Mouse (Mus musculus) CH12.LX (cell line): Measurements from ENCODE around the gene Kcnj6. TPM values are rescaled to one million over a fixed set of nuclear protein-coding genes. Genes with fewer than 3 reads are reported as not detected.

Experiments used
- DNase-seq: peaks from one replicate; pipeline ENCODE4 v3.0.0-alpha.2; 2013; ENCODE audit errors: extremely low read depth
- H3K27ac ChIP-seq: 2 replicates; pipeline ENCODE4 v1.5.1; 2012; ENCODE audit warnings: low read depth, mild to moderate bottlenecking, control low read depth, moderate library complexity; ENCODE audit not compliant: insufficient read depth
- H3K27me3 ChIP-seq: replicated peaks from 2 replicates; pipeline ENCODE3; 2012; ENCODE audit warnings: inconsistent platforms
- H3K36me3 ChIP-seq, 2 experiments: replicated peaks in 1 of 2; 2 replicates each; pipeline versions ENCODE3 to v1.6.1; 2012; ENCODE audit warnings: inconsistent platforms in 1 of 2, low read length in 1 of 2, mild to moderate bottlenecking in 1 of 2, mixed read lengths in 1 of 2, moderate library complexity in 1 of 2; ENCODE audit not compliant: control insufficient read depth in 1 of 2, insufficient read depth in 1 of 2
- H3K4me1 ChIP-seq, 2 experiments: 2 replicates each; pipeline ENCODE4 v1.6.1; 2012; ENCODE audit warnings: inconsistent platforms in 1 of 2, moderate library complexity in 1 of 2; ENCODE audit not compliant: insufficient read depth in 2 of 2, control insufficient read depth in 1 of 2
- H3K4me2 ChIP-seq: 2 replicates; pipeline ENCODE4 v1.6.1; 2012; ENCODE audit warnings: low read depth, mild to moderate bottlenecking, control low read depth; ENCODE audit not compliant: poor library complexity, insufficient read depth, severe bottlenecking
- H3K4me3 ChIP-seq, 3 experiments: fragments of 150-350 bp in 1 of 3; sonication (generic) in 1 of 3; replicated peaks in 1 of 3; 2 replicates each; pipeline versions ENCODE3 to v1.5.1; 2011 to 2012; ENCODE audit warnings: low read depth in 2 of 3, low read length in 2 of 3, mild to moderate bottlenecking in 2 of 3, moderate library complexity in 2 of 3, control low read depth in 1 of 3, improper control_type of control experiment in 1 of 3, inconsistent platforms in 1 of 3, mixed read lengths in 1 of 3; ENCODE audit not compliant: poor library complexity in 1 of 3
- H3K79me2 ChIP-seq: replicated peaks from 2 replicates; pipeline ENCODE4 v1.6.1; 2012; ENCODE audit warnings: mild to moderate bottlenecking, moderate library complexity; ENCODE audit not compliant: control insufficient read depth, poor library complexity, insufficient read depth, severe bottlenecking; ENCODE audit errors: extremely low read depth
- H3K9ac ChIP-seq: 2 replicates; pipeline ENCODE4 v1.6.1; 2012; ENCODE audit warnings: low read depth, mild to moderate bottlenecking, control low read depth, moderate library complexity; ENCODE audit not compliant: insufficient read depth
- H3K9me3 ChIP-seq: replicated peaks from 2 replicates; pipeline ENCODE3; 2012; ENCODE audit warnings: low read length, inconsistent platforms, mixed read lengths
- CTCF ChIP-seq, 2 experiments: IDR thresholded peaks in 1 of 2; conservative IDR thresholded peaks in 1 of 2; 2 replicates each; pipeline ENCODE4 v1.5.1; 2011 to 2012; ENCODE audit warnings: low read depth in 2 of 2, low read length in 2 of 2, improper control_type of control experiment in 1 of 2, inconsistent platforms in 1 of 2, mild to moderate bottlenecking in 1 of 2, moderate library complexity in 1 of 2
- E2F4 ChIP-seq: IDR thresholded peaks from 2 replicates; pipeline ENCODE4 v1.6.1; 2011; ENCODE audit warnings: low read depth, low read length, improper control_type of control experiment; ENCODE audit not compliant: insufficient replicate concordance
- ELF1 ChIP-seq: IDR thresholded peaks from 2 replicates; pipeline ENCODE4 v1.6.1; 2014; ENCODE audit warnings: low read depth, mild to moderate bottlenecking, inconsistent platforms, low read length, improper control_type of control experiment
- EP300 ChIP-seq: IDR thresholded peaks from 2 replicates; pipeline ENCODE4 v1.6.1; 2011; ENCODE audit warnings: low read length, improper control_type of control experiment
- GABPA ChIP-seq: IDR thresholded peaks from 2 replicates; pipeline ENCODE4 v1.6.1; 2012; ENCODE audit warnings: low read depth, low read length, improper control_type of control experiment, inconsistent platforms; ENCODE audit not compliant: insufficient replicate concordance
- HCFC1 ChIP-seq: IDR thresholded peaks from 2 replicates; pipeline ENCODE4 v1.6.1; 2012; ENCODE audit warnings: low read depth, mild to moderate bottlenecking, inconsistent platforms, low read length, improper control_type of control experiment
- JUN ChIP-seq: IDR thresholded peaks from 2 replicates; pipeline ENCODE4 v1.6.1; 2011; ENCODE audit warnings: low read depth, mild to moderate bottlenecking, low read length, improper control_type of control experiment, moderate library complexity; ENCODE audit not compliant: insufficient read depth
- MAFK ChIP-seq: IDR thresholded peaks from 2 replicates; pipeline ENCODE4 v1.6.1; 2011; ENCODE audit warnings: low read length, improper control_type of control experiment; ENCODE audit not compliant: insufficient replicate concordance
- MAZ ChIP-seq: IDR thresholded peaks from 2 replicates; pipeline ENCODE4 v1.6.1; 2012; ENCODE audit warnings: low read depth, mild to moderate bottlenecking, inconsistent platforms, low read length, improper control_type of control experiment, moderate library complexity
- NRF1 ChIP-seq: IDR thresholded peaks from 2 replicates; pipeline ENCODE4 v1.6.1; 2014; ENCODE audit warnings: low read depth, mild to moderate bottlenecking, inconsistent platforms, low read length, improper control_type of control experiment, moderate library complexity
- PAX5 ChIP-seq: IDR thresholded peaks from 2 replicates; pipeline ENCODE4 v1.6.1; 2012; ENCODE audit warnings: low read length, inconsistent platforms, mixed read lengths
- POLR2A ChIP-seq: IDR thresholded peaks from 2 replicates; pipeline ENCODE4 v1.6.1; 2011; ENCODE audit warnings: low read depth, mild to moderate bottlenecking, improper control_type of control experiment, low read length
- POLR2AphosphoS2 ChIP-seq: IDR thresholded peaks from 2 replicates; pipeline ENCODE4 v1.6.1; 2011; ENCODE audit warnings: low read depth, low read length, improper control_type of control experiment
- RAD21 ChIP-seq: IDR thresholded peaks from 2 replicates; pipeline ENCODE4 v1.6.1; 2011; ENCODE audit warnings: low read depth, mild to moderate bottlenecking, low read length, improper control_type of control experiment, moderate library complexity
- RCOR1 ChIP-seq: conservative IDR thresholded peaks from 2 replicates; pipeline ENCODE4 v1.6.1; 2012; ENCODE audit warnings: low read depth, mild to moderate bottlenecking, inconsistent platforms, low read length, improper control_type of control experiment
- SMC3 ChIP-seq: IDR thresholded peaks from 2 replicates; pipeline ENCODE4 v1.6.1; 2011; ENCODE audit warnings: low read depth, low read length, improper control_type of control experiment
- USF2 ChIP-seq: conservative IDR thresholded peaks from 2 replicates; pipeline ENCODE4 v1.6.1; 2011; ENCODE audit warnings: low read depth, low read length, improper control_type of control experiment
- dilution Hi-C: fragments of 300-500 bp; cut with MboI; formaldehyde crosslinking; loops from 2 replicates; pipeline ENCODE4 v1.14.3; 2020; ENCODE audit warnings: low sequenced_read_pairs; ENCODE audit not compliant: extremely low pct_unique_long_range_greater_than_20kb, extremely low pct_ligation_motif_present
- in situ Hi-C: fragments of 300-500 bp; cut with MboI; formaldehyde crosslinking; loops from 3 replicates; pipeline ENCODE4 v1.14.3; 2019; ENCODE audit warnings: low sequenced_read_pairs, low pct_ligation_motif_present, low pct_unique_long_range_greater_than_20kb, mixed read lengths
- polyA plus RNA-seq: library from polyadenylated mRNA; unstranded; fragments of >175 nt; gene quantifications from 2 replicates; pipeline ENCODE4 v1.2.1, GENCODE M21; 2012; ENCODE audit warnings: low read depth; ENCODE audit not compliant: insufficient read length
- total RNA-seq, 2 experiments: library from RNA; depleted of rRNA; stranded (reverse); fragments of 300-350 nt in 1 of 2; fragments of >200 nt in 1 of 2; gene quantifications; 2 replicates each; pipeline ENCODE4 v1.2.3; 2012 to 2014

Kcnj6 gene
- total and polyA plus RNA-seq, 3 experiments, result not detected

DNA sequence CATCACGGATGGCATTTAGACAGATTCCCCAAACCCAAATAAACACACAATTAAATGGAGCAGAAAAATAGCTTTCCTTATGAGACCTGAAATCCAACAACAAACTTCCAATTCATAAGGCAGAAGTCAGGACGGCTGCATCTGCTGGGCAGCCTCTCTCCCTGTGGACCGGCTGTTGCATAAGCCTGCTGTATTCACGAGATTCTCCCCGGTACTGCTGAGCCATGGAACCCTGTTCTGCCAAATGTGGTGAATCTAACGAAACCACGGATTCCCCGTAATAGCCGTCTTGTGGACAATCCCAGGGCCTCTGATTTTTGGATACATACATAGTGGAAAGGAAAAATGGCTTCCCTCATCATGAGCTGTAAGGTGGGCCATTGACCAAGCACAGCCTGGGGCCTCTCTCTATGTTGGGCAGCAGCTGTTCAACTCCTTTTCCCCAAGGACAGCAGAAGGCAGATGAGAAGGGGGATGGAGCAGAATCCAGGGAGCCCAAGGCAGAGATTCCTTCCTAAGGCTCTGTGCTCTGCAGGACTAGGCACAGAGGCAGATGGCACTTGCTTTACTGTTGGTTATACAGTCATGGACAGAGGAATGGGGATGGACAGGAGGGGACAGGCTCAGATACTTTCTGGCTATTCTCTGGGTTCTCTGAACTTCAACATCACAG lies 40.2 kb downstream of the Kcnj6 start (continued):
- no peak for TF ChIP-seq CTCF (conservative IDR thresholded peaks at IDR 0.05 in 1 of 2, IDR thresholded peaks at IDR 0.05 in 1 of 2; ENCODE audit: low read depth in 2 of 2, low read length in 2 of 2)

DNA sequence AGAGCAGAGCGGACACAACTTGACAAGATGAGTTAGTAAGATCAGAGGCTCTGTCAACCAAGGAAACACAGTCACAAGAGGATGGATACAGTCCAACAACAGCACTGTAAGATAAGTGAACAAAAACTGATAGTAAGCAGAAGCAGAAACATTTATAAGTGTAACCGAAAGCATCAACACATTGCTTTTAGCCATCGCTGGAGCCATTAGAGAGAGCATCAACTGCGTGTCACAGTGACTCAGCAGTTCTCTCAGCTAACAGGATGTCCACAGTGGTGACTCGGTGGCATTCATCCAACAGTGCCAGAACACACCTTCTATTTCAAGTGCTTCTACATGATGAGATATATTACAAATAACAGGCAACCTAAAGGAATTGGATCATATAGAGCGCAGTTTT lies 41.1 kb downstream of the Kcnj6 start:
- H3K9me3 ChIP-seq, result no peaks in the 10 kb centered on the region
- in situ Hi-C loops, result no loop called here
- no peak overlapping the region for H3K9ac ChIP-seq
- TF ChIP-seq EP300, result 0 out of 2 replicates have a peak, but pooled peaks have one; percentile 15
- TF ChIP-seq RCOR1, result no peak
- TF ChIP-seq MAFK, result peak; percentile 75; the same call in 1 of the 2 replicates
- no peak overlapping the region for H3K27ac ChIP-seq
- H3K4me3 ChIP-seq, result no peak overlapping the region
- H3K4me1 ChIP-seq, result peaks cover 0 to 33% of the 10 kb centered on the region in 2 experiments; a peak in 3 of 4 replicates
- H3K36me3 ChIP-seq, result no peaks in the 10 kb centered on the region
- DNase-seq, result peak; percentile 13
- H3K27me3 ChIP-seq, result no peaks in the 10 kb centered on the region
- H3K79me2 ChIP-seq, result no peaks in the 10 kb centered on the region
- dilution Hi-C loops, result no loop called here
- H3K4me2 ChIP-seq, result no peak overlapping the region

DNA sequence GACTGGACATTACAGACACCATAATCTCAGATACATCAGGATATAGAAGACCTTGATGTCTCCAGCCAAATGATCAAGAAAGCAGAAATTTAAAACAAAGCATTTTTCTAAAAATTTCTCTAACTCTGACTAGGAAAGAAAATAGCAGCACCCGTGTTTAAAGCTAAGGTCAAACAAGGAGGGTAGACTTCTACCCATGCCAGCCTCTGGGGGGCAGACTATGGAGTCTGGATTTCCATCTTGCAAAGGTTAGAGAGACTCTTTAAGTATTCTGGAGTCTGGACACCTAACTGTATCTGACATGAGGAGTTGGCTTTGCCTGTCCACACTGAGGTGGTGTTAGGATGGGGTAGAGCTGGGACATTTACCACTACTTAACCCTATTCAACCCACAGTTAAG lies 44.2 kb downstream of the Kcnj6 start:
- Histone ChIP-seq H3K4me1 (peaks cover 0 to 31% of the 10 kb centered on the region in 2 experiments; a peak in 3 of 4 replicates), H3K4me2 (no peak overlapping the region), H3K9ac (no peak overlapping the region), H3K27ac (no peak overlapping the region), H3K79me2 (no peaks in the 10 kb centered on the region), H3K4me3 (no peak overlapping the region), H3K27me3 (no peaks in the 10 kb centered on the region), H3K36me3 (no peaks in the 10 kb centered on the region), H3K9me3 (no peaks in the 10 kb centered on the region)
- in situ Hi-C loops (no loop called here), dilution Hi-C loops (no loop called here)
- DNase-seq, result peak; percentile 15
- peak; percentile 46 for TF ChIP-seq SMC3
- TF ChIP-seq RAD21, result peak; percentile 26
- TF ChIP-seq CTCF (conservative IDR thresholded peaks at IDR 0.05 in 1 of 2, IDR thresholded peaks at IDR 0.05 in 1 of 2; ENCODE audit: low read depth in 2 of 2, low read length in 2 of 2), result peak in 1 of 2 experiments; percentile 60; a peak in 2 of 4 replicates
- TF ChIP-seq USF2, result no peak
- TF ChIP-seq HCFC1, result no peak
- TF ChIP-seq PAX5, result no peak

DNA sequence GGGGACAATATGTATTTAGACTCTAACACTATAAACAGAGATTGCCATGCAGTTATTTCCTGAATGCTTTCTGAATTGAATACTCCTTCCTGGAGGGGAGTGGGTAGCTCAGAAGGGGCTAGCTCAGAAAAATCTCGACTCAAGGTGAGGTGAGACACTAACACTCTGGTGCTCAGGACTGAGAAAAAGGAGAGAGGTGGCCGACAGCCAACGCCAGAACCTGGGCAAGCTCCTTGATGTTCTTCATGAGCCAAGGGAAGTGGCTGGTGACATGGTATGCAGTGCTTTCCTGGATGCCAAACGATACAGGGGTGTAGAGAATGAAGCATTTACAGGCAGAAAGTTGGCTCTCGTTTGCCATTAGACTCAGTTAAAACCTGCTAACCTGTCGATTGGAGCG lies 48.3 kb downstream of the Kcnj6 start:
- H3K79me2 ChIP-seq, result no peaks in the 10 kb centered on the region
- dilution Hi-C loops, result no loop called here
- no peak overlapping the region for H3K4me3 ChIP-seq
- H3K9ac ChIP-seq, result no peak overlapping the region
- H3K4me1 ChIP-seq, result peaks cover 0 to 21% of the 10 kb centered on the region in 2 experiments; a peak in 1 of 4 replicates
- peaks cover 10% of the 10 kb centered on the region for H3K27me3 ChIP-seq
- H3K36me3 ChIP-seq, result no peaks in the 10 kb centered on the region
- DNase-seq, result no peak
- H3K4me2 ChIP-seq, result no peak overlapping the region
- TF ChIP-seq ELF1, result no peak
- TF ChIP-seq POLR2AphosphoS2, result no peak
- no peak for TF ChIP-seq E2F4
- no peak for TF ChIP-seq MAZ
- no peak for TF ChIP-seq USF2
- no peak for TF ChIP-seq NRF1
- no peak for TF ChIP-seq JUN
- no peak for TF ChIP-seq GABPA
- no peak for TF ChIP-seq POLR2A
- H3K27ac ChIP-seq, result no peak overlapping the region
- in situ Hi-C loops, result no loop called here
- H3K9me3 ChIP-seq, result peaks cover 6% of the 10 kb centered on the region
